Mouse (Mus musculus): ENCODE measurements around the gene Cdsn.
A peak's percentile ranks its signal among the peaks of the same experiment; 100 is the strongest.
"Not testable (repeated sequence)": the region's sequence is repeated elsewhere in the genome, so short reads cannot be mapped to it uniquely, and the experiment has no call there.

Gene Cdsn

GRCm38 (mm10) chr17:35551881-35552414 is at the start of gene Cdsn:
Gene Cdsn (plus strand): TSS chr17:35552128.
- no peak for DNase-seq (ENCODE audit: low spot score in 2 of 2)

DNA sequence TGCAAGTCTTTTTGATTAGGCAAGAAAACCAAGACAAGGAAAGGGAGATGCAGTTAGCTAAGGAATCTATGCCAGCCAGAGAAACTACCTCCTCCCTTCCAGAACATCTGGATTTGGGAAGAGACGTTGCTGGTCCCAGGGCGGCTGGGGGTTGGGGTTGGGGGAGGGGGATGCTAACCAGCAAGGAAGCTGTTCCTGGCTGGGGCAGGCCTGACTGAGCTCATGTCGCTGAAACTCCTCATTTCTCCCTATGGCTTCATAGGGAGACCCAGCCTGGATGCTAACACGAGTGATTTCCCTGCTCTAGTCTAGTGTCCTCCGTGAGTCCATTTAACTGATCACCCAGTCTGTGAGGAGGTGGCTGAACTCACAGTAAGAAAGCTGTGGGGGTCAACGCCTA is 49.7 kb upstream of the Cdsn start:
- DNase-seq (ENCODE audit: low spot score in 2 of 2): no peak

- DNase-seq (ENCODE audit: low spot score in 2 of 2): no peak
Observed at GRCm38 (mm10) chr17:35502762-35503161, 49.2 kb upstream of the Cdsn start.

DNA sequence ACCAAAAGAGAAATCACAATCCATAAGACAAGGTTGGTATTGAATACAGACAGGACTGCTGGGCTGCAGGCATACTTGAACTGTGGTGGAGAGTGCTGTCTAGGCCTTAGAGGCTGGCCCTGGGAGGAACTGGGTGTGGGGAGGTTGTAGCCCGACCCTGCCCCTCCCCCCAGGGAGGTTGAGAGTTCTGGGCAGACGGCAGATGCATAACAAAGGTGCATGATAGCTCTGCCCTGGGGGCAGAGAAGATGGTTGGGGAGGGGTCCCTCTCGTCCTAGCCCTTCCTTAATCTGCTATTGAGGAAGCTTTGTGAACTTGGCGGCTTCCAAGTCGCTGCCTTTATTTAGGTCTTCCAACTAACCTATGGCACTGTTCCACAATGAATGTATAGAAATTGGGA is 48.1 kb upstream of the Cdsn start:
- no peak for DNase-seq (ENCODE audit: low spot score in 2 of 2)

- no peak for DNase-seq (ENCODE audit: low spot score in 2 of 2)
Observed at GRCm38 (mm10) chr17:35504628-35505481, 47.1 kb upstream of the Cdsn start.

DNA sequence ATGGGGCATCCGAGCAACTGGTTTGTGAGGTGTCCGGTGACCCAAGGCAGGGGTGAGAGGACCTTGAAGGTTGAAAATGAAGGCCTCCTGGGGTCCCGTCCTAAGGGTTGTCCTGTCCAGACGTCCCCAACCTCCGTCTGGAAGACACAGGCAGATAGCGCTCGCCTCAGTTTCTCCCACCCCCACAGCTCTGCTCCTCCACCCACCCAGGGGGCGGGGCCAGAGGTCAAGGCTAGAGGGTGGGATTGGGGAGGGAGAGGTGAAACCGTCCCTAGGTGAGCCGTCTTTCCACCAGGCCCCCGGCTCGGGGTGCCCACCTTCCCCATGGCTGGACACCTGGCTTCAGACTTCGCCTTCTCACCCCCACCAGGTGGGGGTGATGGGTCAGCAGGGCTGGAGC is 46.2 kb upstream of the Cdsn start, which contains the start of gene Pou5f1:
Pou5f1 (plus strand) TSS at position 243 of the 400 bp plus-strand sequence.
- no peak for DNase-seq (ENCODE audit: low spot score in 2 of 2)

DNA sequence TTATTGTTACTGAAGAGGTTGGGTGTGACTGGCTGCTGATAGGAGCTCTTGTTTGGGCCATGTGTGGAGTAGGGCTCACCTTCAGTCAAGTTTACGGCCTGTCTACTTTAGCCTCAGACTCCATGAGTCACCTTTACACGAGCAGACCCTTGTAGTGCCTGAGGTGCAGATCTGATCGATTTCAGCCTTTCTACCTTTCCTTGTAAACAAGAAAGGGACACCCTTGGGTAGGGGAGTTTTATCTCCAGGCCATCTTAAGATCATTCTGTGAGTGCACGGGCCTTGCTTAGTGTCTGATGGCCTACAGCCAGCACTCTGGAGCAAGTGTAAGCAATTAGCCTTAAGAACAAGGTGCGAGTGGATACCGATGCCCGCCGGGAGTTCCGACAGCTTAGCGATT is 45.0 kb upstream of the Cdsn start:
- no peak for DNase-seq (ENCODE audit: low spot score in 2 of 2)

- DNase-seq (ENCODE audit: low spot score in 2 of 2): no peak
Observed at GRCm38 (mm10) chr17:35507556-35508260, 44.2 kb upstream of the Cdsn start.

DNA sequence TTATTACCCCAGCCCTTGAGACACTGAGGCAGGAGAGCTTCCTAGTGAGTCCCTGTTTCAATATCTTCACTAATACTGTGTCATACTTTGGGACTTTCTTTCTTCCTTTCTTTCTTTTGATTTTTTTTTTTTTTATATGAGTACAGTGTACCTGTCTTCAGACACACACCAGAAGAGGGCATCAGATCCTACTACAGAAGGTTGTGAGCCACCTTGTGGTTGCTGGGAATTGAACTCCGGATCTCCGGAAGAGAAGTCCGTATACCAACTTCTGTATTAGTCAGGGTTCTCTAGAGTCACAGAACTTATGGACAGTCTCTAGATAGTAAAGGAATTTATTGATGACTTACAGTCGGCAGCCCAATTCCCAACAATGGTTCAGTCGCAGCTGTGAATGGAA is 43.6 kb upstream of the Cdsn start:
- DNase-seq (ENCODE audit: low spot score in 2 of 2): not testable (repeated sequence)

DNA sequence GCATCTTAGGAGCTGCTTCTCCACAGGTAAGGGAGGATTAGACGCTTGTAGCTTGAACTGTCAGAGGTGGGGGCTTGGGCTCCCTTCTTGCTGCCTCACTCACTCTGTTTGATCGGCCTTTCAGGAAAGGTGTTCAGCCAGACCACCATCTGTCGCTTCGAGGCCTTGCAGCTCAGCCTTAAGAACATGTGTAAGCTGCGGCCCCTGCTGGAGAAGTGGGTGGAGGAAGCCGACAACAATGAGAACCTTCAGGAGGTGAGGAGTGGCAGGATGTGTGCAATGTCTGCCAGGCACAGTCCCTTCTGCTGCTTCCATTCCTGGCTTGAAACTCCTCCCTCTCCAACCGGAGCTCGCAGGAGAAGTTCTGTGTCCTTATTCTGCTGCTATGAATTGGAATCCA is 42.6 kb upstream of the Cdsn start:
- peak in 1 of 2 experiments; percentile 58 for DNase-seq (ENCODE audit: low spot score in 2 of 2)

DNA sequence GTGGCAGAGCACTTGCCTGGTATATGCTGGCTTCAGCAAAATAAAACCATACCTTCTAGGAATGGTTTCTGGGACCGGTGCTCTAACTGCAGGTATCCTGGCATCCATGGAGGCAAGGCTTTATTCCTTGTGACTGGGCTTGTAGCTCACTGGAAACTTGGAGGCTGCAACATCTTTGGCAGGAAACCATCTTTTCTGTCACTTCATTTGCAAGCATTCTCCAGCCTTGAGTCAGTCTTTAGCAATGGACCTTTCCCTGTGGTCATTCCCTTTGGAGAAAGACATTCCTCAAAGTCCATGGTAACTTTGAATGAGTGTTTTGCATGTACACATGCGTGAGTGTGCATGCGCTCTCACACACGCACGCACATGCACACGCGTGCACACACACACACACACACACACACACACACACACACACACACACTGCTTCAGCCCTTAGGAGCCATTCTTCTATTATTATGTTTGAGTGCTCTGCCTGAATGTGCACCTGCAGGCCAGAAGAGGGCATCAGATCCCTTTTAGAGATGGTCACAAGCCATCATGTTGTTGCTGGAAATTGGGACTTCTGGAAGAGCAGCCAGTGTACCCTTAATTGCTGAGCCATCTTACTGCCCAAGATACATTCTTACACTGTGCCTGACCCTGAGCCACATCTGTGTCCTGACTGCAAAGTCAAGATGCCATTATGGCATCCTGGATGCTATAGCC is 38.9 kb upstream of the Cdsn start:
- no peak for DNase-seq (ENCODE audit: low spot score in 2 of 2)

DNA sequence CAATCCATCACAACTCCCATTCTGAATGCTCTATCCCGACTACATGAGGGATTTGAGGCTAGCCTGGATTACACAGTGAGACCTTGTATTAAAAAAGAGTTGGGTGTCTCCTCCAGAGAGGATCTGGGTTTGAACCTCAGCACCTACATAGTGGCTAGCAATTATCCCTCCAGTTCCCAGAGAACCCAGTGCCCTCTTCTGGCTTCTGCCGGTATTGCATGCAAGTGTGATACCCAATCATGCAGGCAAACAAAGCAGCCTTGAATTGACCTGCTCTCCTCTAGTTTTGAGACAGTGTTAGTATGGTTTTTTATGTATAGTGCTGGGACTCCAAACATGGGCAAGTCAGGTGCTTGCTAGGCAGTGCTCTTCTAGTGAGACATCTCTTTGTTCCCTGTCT is 38.0 kb upstream of the Cdsn start:
- DNase-seq (ENCODE audit: low spot score in 2 of 2): peak; percentile 91 to 92

DNA sequence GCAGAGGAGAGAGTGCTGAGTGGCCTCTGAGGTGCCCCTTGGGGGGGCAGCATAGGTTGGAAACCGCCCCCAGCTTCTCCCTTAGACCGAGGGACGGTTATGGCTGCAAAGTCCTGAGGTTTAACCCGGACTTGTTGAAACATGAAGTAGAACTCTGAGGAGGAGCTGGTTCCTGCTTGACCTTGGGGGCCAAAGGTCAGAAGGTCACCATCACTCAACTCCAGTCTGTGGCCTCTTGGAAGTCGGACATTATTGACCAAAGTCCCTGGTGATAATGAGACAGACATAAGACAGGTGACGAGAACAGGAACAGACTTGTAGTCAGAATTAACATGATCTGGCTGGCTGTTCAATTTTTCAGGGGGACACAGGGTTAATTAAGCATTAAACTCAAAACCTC is 37.2 kb upstream of the Cdsn start:
- no peak for DNase-seq (ENCODE audit: low spot score in 2 of 2)

DNA sequence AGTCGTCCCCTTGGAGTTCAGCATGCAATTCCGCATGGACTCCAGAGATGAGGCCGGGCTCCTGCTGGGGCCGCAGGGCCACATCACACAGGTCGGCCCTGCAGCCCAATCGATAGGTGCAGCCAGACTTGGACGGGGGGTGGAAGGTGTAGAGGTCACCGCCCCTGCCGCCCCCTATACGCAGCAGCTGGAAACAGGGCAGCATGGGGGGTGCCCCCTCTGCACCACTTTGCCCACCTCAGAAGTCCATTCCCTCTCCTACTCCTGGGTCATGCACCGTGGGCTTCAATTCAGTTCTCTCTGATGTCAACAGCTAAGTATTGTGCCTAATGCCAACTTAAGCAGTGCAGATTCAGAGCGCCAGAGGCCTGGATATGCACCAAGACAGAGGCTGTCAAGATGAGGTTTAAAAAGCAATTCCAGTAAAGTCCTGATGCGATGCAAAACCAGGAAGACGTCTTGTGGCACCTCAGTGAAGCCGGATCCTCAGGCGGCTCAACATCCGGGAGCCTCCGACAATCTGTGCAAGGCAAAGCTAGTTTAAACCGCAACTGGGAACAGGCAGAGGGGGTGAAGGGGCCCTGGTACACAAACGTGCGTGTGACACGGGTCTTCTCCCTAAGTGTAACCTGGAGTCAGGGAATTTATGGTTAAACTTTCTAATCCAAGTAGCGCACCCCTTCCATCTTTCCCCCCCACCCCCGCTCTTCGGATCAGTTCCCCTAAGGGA is 35.9 kb upstream of the Cdsn start:
- DNase-seq (ENCODE audit: low spot score in 2 of 2): peak in 1 of 2 experiments; percentile 35

- DNase-seq (ENCODE audit: low spot score in 2 of 2): peak; percentile 93 to 97
Observed at GRCm38 (mm10) chr17:35516652-35517500, 35.1 kb upstream of the Cdsn start, which contains the start of the genes Tcf19 and Cchcr1. Gene Tcf19 (minus strand): TSS chr17:35516824. Gene Cchcr1 (plus strand): TSS chr17:35517100.

- peak in 1 of 2 experiments; percentile 42 for DNase-seq (ENCODE audit: low spot score in 2 of 2)
Observed at GRCm38 (mm10) chr17:35517526-35517925, 34.4 kb upstream of the Cdsn start.

GRCm38 (mm10) chr17:35524354-35524753 is 27.6 kb upstream of the Cdsn start:
- no peak for DNase-seq (ENCODE audit: low spot score in 2 of 2)

DNA sequence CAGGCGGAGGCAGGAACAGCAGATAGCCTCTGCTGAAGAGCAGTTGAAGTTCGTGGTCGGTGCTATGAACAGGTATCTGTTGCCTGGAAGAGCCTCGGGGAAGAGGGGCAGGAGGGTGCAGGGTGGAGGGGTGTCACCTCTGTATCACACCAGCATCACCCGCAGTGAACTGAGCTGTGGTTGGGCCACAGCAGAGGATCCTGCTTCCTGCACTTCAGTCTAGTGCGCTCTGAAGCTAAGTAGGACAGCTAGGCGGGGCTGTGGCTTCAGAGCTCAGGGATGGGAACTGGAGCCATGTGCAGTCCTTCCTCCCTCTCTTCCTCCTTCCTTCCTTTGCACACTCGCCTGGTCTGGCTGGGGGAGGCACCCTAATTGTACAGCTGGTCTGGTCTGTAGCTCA is 25.3 kb upstream of the Cdsn start:
- DNase-seq (ENCODE audit: low spot score in 2 of 2): no peak

- no peak for DNase-seq (ENCODE audit: low spot score in 2 of 2)
Observed at GRCm38 (mm10) chr17:35532360-35532759, 19.6 kb upstream of the Cdsn start.

GRCm38 (mm10) chr17:35532901-35533300 is 19.0 kb upstream of the Cdsn start, which contains the start of gene Psors1c2:
Gene Psors1c2 (plus strand): TSS chr17:35533201.
- no peak for DNase-seq (ENCODE audit: low spot score in 2 of 2)

Data from spleen, postnatal 10 days (tissue).